Mouse (Mus musculus) brown adipose tissue, adult 24 weeks (tissue): ENCODE measurements around the gene Zfp131. TPM values are rescaled to one million over a fixed set of nuclear protein-coding genes. Genes with fewer than 3 reads are reported as not detected.
A peak's percentile ranks its signal among the peaks of the same experiment; 100 is the strongest.

ENCODE experiments used
- H3K27ac ChIP-seq: fragments of 200-500 bp; replicated peaks from 2 replicates; pipeline ENCODE4 v1.5.1; 2012; ENCODE audit warnings: low read depth, mild to moderate bottlenecking, low read length
- H3K4me1 ChIP-seq: fragments of 200-500 bp; 2 replicates; pipeline ENCODE4 v1.6.1; 2012; ENCODE audit warnings: low read length, mixed read lengths; ENCODE audit not compliant: control insufficient read depth, insufficient read depth, insufficient read length
- H3K4me3 ChIP-seq: fragments of 200-500 bp; 2 replicates; pipeline ENCODE4 v1.5.1; 2012; ENCODE audit warnings: low read depth, mild to moderate bottlenecking, low read length, moderate library complexity; ENCODE audit not compliant: insufficient read depth
- polyA plus RNA-seq: library from polyadenylated mRNA; stranded (reverse); fragments of >200 nt; gene quantifications from 2 replicates; pipeline ENCODE4 v1.2.4, GENCODE M21; 2012; ENCODE audit not compliant: missing spikeins, insufficient read depth, insufficient read length

Zfp131 gene
- polyA plus RNA-seq, 1 experiment, result 24.3 TPM

- no peak overlapping the region for H3K4me3 ChIP-seq
- H3K4me1 ChIP-seq, result peaks cover 4% of the 10 kb centered on the region
- no peak overlapping the region for H3K27ac ChIP-seq
Observed at GRCm38 (mm10) chr13:119731448-119731847, 59.2 kb downstream of the Zfp131 start.

- Histone ChIP-seq H3K4me3 (no peak overlapping the region), H3K27ac (no peak overlapping the region), H3K4me1 (peaks cover 4% of the 10 kb centered on the region)
Observed at GRCm38 (mm10) chr13:119729406-119729805, 61.3 kb downstream of the Zfp131 start.

GRCm38 (mm10) chr13:119727608-119728387 is 62.9 kb downstream of the Zfp131 start:
- peak overlapping the region; percentile 78 for H3K27ac ChIP-seq
- H3K4me3 ChIP-seq, result no peak overlapping the region
- H3K4me1 ChIP-seq, result peaks cover 8% of the 10 kb centered on the region

- no peak overlapping the region for H3K4me3 ChIP-seq
- H3K4me1 ChIP-seq, result peaks cover 8% of the 10 kb centered on the region
- H3K27ac ChIP-seq, result no peak overlapping the region
Observed at GRCm38 (mm10) chr13:119724541-119724940, 66.1 kb downstream of the Zfp131 start.

GRCm38 (mm10) chr13:119723368-119723767 is 67.3 kb downstream of the Zfp131 start:
- Histone ChIP-seq H3K4me3 (no peak overlapping the region), H3K4me1 (peaks cover 8% of the 10 kb centered on the region), H3K27ac (peak overlapping the region; percentile 55)

GRCm38 (mm10) chr13:119722447-119722846 is 68.2 kb downstream of the Zfp131 start:
- Histone ChIP-seq H3K4me1 (peaks cover 9% of the 10 kb centered on the region; the same call in 1 of the 2 replicates), H3K27ac (no peak overlapping the region), H3K4me3 (no peak overlapping the region)

GRCm38 (mm10) chr13:119716105-119716504 is 74.6 kb downstream of the Zfp131 start:
- Histone ChIP-seq H3K4me1 (peaks cover 19% of the 10 kb centered on the region; the same call in 1 of the 2 replicates), H3K27ac (peak overlapping the region; percentile 88), H3K4me3 (no peak overlapping the region)

Other genes with a start within 250 kb of the Zfp131 start
- 0.63 TPM in 1 of 2 replicates, not detected in the other for gene Ccl28, start 167.1 kb downstream of the Zfp131 start, polyA plus RNA-seq
- gene Hmgcs1, start 100.5 kb downstream of the Zfp131 start, polyA plus RNA-seq, result 191 and 228 TPM in 2 replicates
- gene Nim1k, start 35.0 kb downstream of the Zfp131 start, polyA plus RNA-seq, result 1.7 and 3.0 TPM in 2 replicates
- not detected in 2 replicates for gene AF067063, start 39.3 kb upstream of the Zfp131 start, polyA plus RNA-seq
- not detected in 2 replicates for gene D13Ertd608e, start 45.1 kb upstream of the Zfp131 start, polyA plus RNA-seq
- gene Tcstv1, start 103.9 kb upstream of the Zfp131 start, polyA plus RNA-seq, result not detected in 2 replicates
- gene Gm21761, start 138.4 kb upstream of the Zfp131 start, polyA plus RNA-seq, result not detected in 2 replicates
- not detected in 2 replicates for gene B020031M17Rik, start 159.9 kb upstream of the Zfp131 start, polyA plus RNA-seq
- gene Gm36079, start 236.1 kb upstream of the Zfp131 start, polyA plus RNA-seq, result not detected in 2 replicates